Mouse (Mus musculus) liver, embryonic 15.5 days (tissue): ENCODE results near the gene Fuz. TPM values are rescaled to one million over a fixed set of nuclear protein-coding genes. Genes with fewer than 3 reads are reported as not detected.

Experiments
- ATAC-seq: fragments of 200-750 bp; cut with Nextera tagmentation; 2 replicates; pipeline ENCODE4 v1.8.0; 2017; ENCODE audit warnings: moderate number of reproducible peaks, mild to moderate bottlenecking, moderate library complexity; ENCODE audit not compliant: insufficient read depth
- H3K27ac ChIP-seq: fragments of 300-500 bp; sonication (generic); replicated peaks from 2 replicates; pipeline ENCODE4 v1.5.1; 2015; ENCODE audit warnings: mild to moderate bottlenecking, inconsistent platforms
- H3K27me3 ChIP-seq: fragments of 300-500 bp; sonication (generic); 2 replicates; pipeline ENCODE4 v1.6.1; 2015; ENCODE audit warnings: mild to moderate bottlenecking, inconsistent platforms
- H3K36me3 ChIP-seq: fragments of 300-500 bp; sonication (generic); replicated peaks from 2 replicates; pipeline ENCODE4 v1.6.1; 2015; ENCODE audit warnings: moderate library complexity, mild to moderate bottlenecking, inconsistent platforms
- H3K4me1 ChIP-seq: fragments of 300-500 bp; sonication (generic); replicated peaks from 2 replicates; pipeline ENCODE4 v1.6.1; 2015; ENCODE audit warnings: inconsistent platforms
- H3K4me2 ChIP-seq: fragments of 300-500 bp; sonication (generic); 2 replicates; pipeline ENCODE4 v1.6.1; 2015; ENCODE audit warnings: moderate library complexity, mild to moderate bottlenecking, inconsistent platforms
- H3K4me3 ChIP-seq: fragments of 300-500 bp; sonication (generic); replicated peaks from 2 replicates; pipeline ENCODE4 v1.5.1; 2015; ENCODE audit warnings: mild to moderate bottlenecking, inconsistent platforms
- H3K9ac ChIP-seq: fragments of 300-500 bp; sonication (generic); 2 replicates; pipeline ENCODE4 v1.6.1; 2015; ENCODE audit warnings: moderate library complexity, mild to moderate bottlenecking, inconsistent platforms
- H3K9me3 ChIP-seq: fragments of 300-500 bp; sonication (generic); replicated peaks from 2 replicates; pipeline ENCODE4 v1.6.1; 2016; ENCODE audit warnings: inconsistent platforms
- WGBS: fragments of 180-500 bp; shearing (Covaris S2); methylation state at CpG from one replicate; pipeline ENCODE4 v1.1.7; 2015; ENCODE audit warnings: mixed read lengths; ENCODE audit not compliant: insufficient replicate concordance; 5-methylcytosine and 5-hydroxymethylcytosine counted together
- polyA plus RNA-seq: library from polyadenylated mRNA; unstranded; fragments of >200 nt; fragmentation: Nextera tagmentation; extraction: Ambion mirVana; gene quantifications from 2 replicates; pipeline ENCODE4 v1.2.1, GENCODE M21; 2015

The Fuz gene
- polyA plus RNA-seq: 6.7 and 6.9 TPM in 2 replicates

GRCm38 (mm10) chr7:44895593-44896434, at the start of gene Fuz:
Gene Fuz (plus strand): TSS chr7:44896079.
- Histone ChIP-seq H3K4me2 (peak within 1 kb of the TSS; percentile 82), H3K9me3 (no peaks in the 10 kb centered on the region), H3K4me1 (peaks cover 78% of the 10 kb centered on the region), H3K4me3 (peak within 1 kb of the TSS; percentile 66), H3K9ac (peak within 1 kb of the TSS; percentile 59), H3K36me3 (peaks cover 22% of the 10 kb centered on the region), H3K27me3 (no peaks in the 10 kb centered on the region), H3K27ac (peak within 1 kb of the TSS; percentile 72)
- ATAC-seq: peak; percentile 16; the same call in 1 of the 2 replicates
- 2% methylated on average over 34 of the region's 34 CpGs for WGBS

GRCm38 (mm10) chr7:44846804-44847203, 49.1 kb upstream of the Fuz start:
- H3K4me3 ChIP-seq: no peak overlapping the region
- peaks cover 39% of the 10 kb centered on the region for H3K4me1 ChIP-seq
- 85% methylated on average over 7 of the region's 7 CpGs for WGBS
- no peak overlapping the region for H3K4me2 ChIP-seq
- H3K9me3 ChIP-seq: no peaks in the 10 kb centered on the region
- ATAC-seq: no peak
- no peaks in the 10 kb centered on the region for H3K27me3 ChIP-seq
- H3K9ac ChIP-seq: no peak overlapping the region
- no peak overlapping the region for H3K27ac ChIP-seq
- H3K36me3 ChIP-seq: peaks cover 55% of the 10 kb centered on the region

- H3K27me3 ChIP-seq: no peaks in the 10 kb centered on the region
- H3K4me2 ChIP-seq: peak overlapping the region; percentile 98
- 71% methylated on average over 5 of the region's 5 CpGs for WGBS
- peak overlapping the region; percentile 98 for H3K27ac ChIP-seq
- peaks cover 52% of the 10 kb centered on the region for H3K36me3 ChIP-seq
- no peaks in the 10 kb centered on the region for H3K9me3 ChIP-seq
- H3K4me1 ChIP-seq: peaks cover 47% of the 10 kb centered on the region
- peak overlapping the region; percentile 70; the same call in 1 of the 2 replicates for H3K9ac ChIP-seq
- peak overlapping the region; percentile 76 for H3K4me3 ChIP-seq
- ATAC-seq: no peak
Measured at GRCm38 (mm10) chr7:44847772-44848171, 48.1 kb upstream of the Fuz start.

GRCm38 (mm10) chr7:44848561-44849415, 47.1 kb upstream of the Fuz start, which contains the start of the genes Akt1s1 and Tbc1d17:
Gene Akt1s1 (plus strand): TSS chr7:44848991.
Gene Tbc1d17 (minus strand): TSS chr7:44849079.
- H3K36me3 ChIP-seq: peaks cover 46% of the 10 kb centered on the region
- H3K9me3 ChIP-seq: no peaks in the 10 kb centered on the region
- H3K27me3 ChIP-seq: no peaks in the 10 kb centered on the region
- WGBS: under 1% methylated on average over 54 of the region's 54 CpGs
- peaks cover 47% of the 10 kb centered on the region for H3K4me1 ChIP-seq
- peak within 1 kb of the TSS; percentile 98 for H3K27ac ChIP-seq
- peak within 1 kb of the TSS; percentile 70 for H3K9ac ChIP-seq
- H3K4me3 ChIP-seq: peak within 1 kb of the TSS; percentile 76
- ATAC-seq: peak; percentile 82
- peak within 1 kb of the TSS; percentile 98 for H3K4me2 ChIP-seq

GRCm38 (mm10) chr7:44849416-44850111, 46.3 kb upstream of the Fuz start:
- H3K9ac ChIP-seq: peak overlapping the region; percentile 70
- peak overlapping the region; percentile 76 for H3K4me3 ChIP-seq
- H3K4me2 ChIP-seq: peak overlapping the region; percentile 98
- WGBS: under 1% methylated on average over 41 of the region's 41 CpGs
- peak overlapping the region; percentile 98 for H3K27ac ChIP-seq
- ATAC-seq: peak; percentile 51
- H3K4me1 ChIP-seq: peaks cover 51% of the 10 kb centered on the region
- H3K27me3 ChIP-seq: no peaks in the 10 kb centered on the region
- no peaks in the 10 kb centered on the region for H3K9me3 ChIP-seq
- peaks cover 39% of the 10 kb centered on the region for H3K36me3 ChIP-seq

- Histone ChIP-seq H3K9ac (peak overlapping the region; percentile 70), H3K27ac (peak overlapping the region; percentile 98), H3K27me3 (no peaks in the 10 kb centered on the region), H3K4me2 (peak overlapping the region; percentile 98), H3K4me3 (peak overlapping the region; percentile 76), H3K4me1 (peaks cover 56% of the 10 kb centered on the region), H3K9me3 (no peaks in the 10 kb centered on the region), H3K36me3 (peaks cover 33% of the 10 kb centered on the region)
- peak; percentile 33 for ATAC-seq
- under 1% methylated on average over 33 of the region's 33 CpGs for WGBS
Measured at GRCm38 (mm10) chr7:44850146-44850545, 45.7 kb upstream of the Fuz start.

GRCm38 (mm10) chr7:44850789-44851624, 44.9 kb upstream of the Fuz start:
- Histone ChIP-seq H3K36me3 (peaks cover 24% of the 10 kb centered on the region), H3K27me3 (no peaks in the 10 kb centered on the region), H3K9ac (peak overlapping the region; percentile 70), H3K9me3 (no peaks in the 10 kb centered on the region), H3K4me2 (peak overlapping the region; percentile 98), H3K4me3 (peak overlapping the region; percentile 76), H3K4me1 (peaks cover 65% of the 10 kb centered on the region), H3K27ac (peak overlapping the region; percentile 98)
- ATAC-seq: no peak
- 58% methylated on average over 8 of the region's 8 CpGs for WGBS

GRCm38 (mm10) chr7:44851625-44852234, 44.1 kb upstream of the Fuz start:
- H3K4me3 ChIP-seq: no peak overlapping the region
- no peak overlapping the region for H3K9ac ChIP-seq
- H3K36me3 ChIP-seq: peaks cover 17% of the 10 kb centered on the region
- H3K4me1 ChIP-seq: peaks cover 72% of the 10 kb centered on the region
- 80% methylated on average over 12 of the region's 12 CpGs for WGBS
- H3K9me3 ChIP-seq: no peaks in the 10 kb centered on the region
- no peak overlapping the region; the same call in none of the 2 replicates for H3K27ac ChIP-seq
- H3K27me3 ChIP-seq: no peaks in the 10 kb centered on the region
- H3K4me2 ChIP-seq: peak overlapping the region; percentile 98
- ATAC-seq: no peak

GRCm38 (mm10) chr7:44852259-44853027, 43.4 kb upstream of the Fuz start:
- 86% methylated on average over 36 of the region's 36 CpGs for WGBS
- no peaks in the 10 kb centered on the region for H3K9me3 ChIP-seq
- no peak overlapping the region for H3K4me3 ChIP-seq
- H3K4me1 ChIP-seq: peaks cover 75% of the 10 kb centered on the region
- 0 out of 2 replicates have a peak overlapping the region, but pooled peaks have one; percentile 93 for H3K4me2 ChIP-seq
- no peaks in the 10 kb centered on the region for H3K27me3 ChIP-seq
- H3K9ac ChIP-seq: no peak overlapping the region
- H3K27ac ChIP-seq: peak overlapping the region; percentile 31
- H3K36me3 ChIP-seq: peaks cover 16% of the 10 kb centered on the region
- ATAC-seq: no peak
